Mouse (Mus musculus) stomach, embryonic 14.5 days (tissue): ENCODE results near the gene Sap18. TPM values are rescaled to one million over a fixed set of nuclear protein-coding genes. Genes with fewer than 3 reads are reported as not detected.
"Not testable (repeated sequence)": the region's sequence is repeated elsewhere in the genome, so short reads cannot be mapped to it uniquely, and the experiment has no call there.

Source experiments
- ATAC-seq: fragments of 200-750 bp; cut with Nextera tagmentation; 2 replicates; pipeline ENCODE4 v1.8.0; 2017; ENCODE audit warnings: low read depth, moderate TSS enrichment; ENCODE audit not compliant: insufficient number of reproducible peaks, insufficient read depth, low FRiP score
- H3K27ac ChIP-seq: fragments of 300-500 bp; sonication (generic); 2 replicates; pipeline ENCODE4 v1.5.1; 2014; ENCODE audit warnings: mild to moderate bottlenecking, low read length, moderate library complexity, mixed read lengths
- H3K27me3 ChIP-seq: fragments of 300-500 bp; sonication (generic); 2 replicates; pipeline ENCODE4 v1.6.1; 2014; ENCODE audit warnings: low read length, control low read depth, mixed read lengths; ENCODE audit not compliant: control insufficient read depth, insufficient read depth
- H3K36me3 ChIP-seq: fragments of 300-500 bp; sonication (generic); 2 replicates; pipeline ENCODE4 v1.6.1; 2014; ENCODE audit warnings: mild to moderate bottlenecking, control low read depth, low read length, moderate library complexity, mixed read lengths; ENCODE audit not compliant: control insufficient read depth, insufficient read depth
- H3K4me1 ChIP-seq: fragments of 300-500 bp; sonication (generic); 2 replicates; pipeline ENCODE4 v1.6.1; 2014; ENCODE audit warnings: low read length, control low read depth, mixed read lengths; ENCODE audit not compliant: control insufficient read depth, insufficient read depth
- H3K4me2 ChIP-seq: fragments of 300-500 bp; sonication (generic); replicated peaks from 2 replicates; pipeline ENCODE4 v1.6.1; 2014; ENCODE audit warnings: low read depth, low read length, control low read depth
- H3K4me3 ChIP-seq: fragments of 300-500 bp; sonication (generic); 2 replicates; pipeline ENCODE4 v1.5.1; 2014; ENCODE audit warnings: low read depth, low read length, control low read depth
- H3K9ac ChIP-seq: fragments of 300-500 bp; sonication (generic); replicated peaks from 2 replicates; pipeline ENCODE4 v1.6.1; 2014; ENCODE audit warnings: low read depth, mild to moderate bottlenecking, control low read depth, low read length, moderate library complexity, mixed read lengths
- H3K9me3 ChIP-seq: fragments of 300-500 bp; sonication (generic); 2 replicates; pipeline ENCODE4 v1.6.1; 2016; ENCODE audit warnings: low read depth, low read length, control low read depth; ENCODE audit not compliant: control insufficient read depth
- WGBS: fragments of 180-500 bp; shearing (Covaris S2); extraction: QIAGEN DNeasy Blood & Tissue Kit; methylation state at CpG from one replicate; pipeline ENCODE4 v1.1.7; 2014; 5-methylcytosine and 5-hydroxymethylcytosine counted together
- microRNA-seq: library from miRNA; unstranded; fragments of <30 nt; microRNA quantifications from one replicate; pipeline ENCODE4, GENCODE M21; 2016
- polyA plus RNA-seq: library from polyadenylated mRNA; unstranded; fragments of >200 nt; fragmentation: Nextera tagmentation; extraction: Ambion mirVana; gene quantifications from 2 replicates; pipeline ENCODE4 v1.2.1, GENCODE M21; 2014

Sap18 gene
- polyA plus RNA-seq, 1 experiment from 2014 or later: 59.4 TPM

GRCm38 (mm10) chr14:57835157-57835556, 37.2 kb downstream of the Sap18 start:
- H3K4me2 ChIP-seq: no peak overlapping the region
- no peaks in the 10 kb centered on the region for H3K9me3 ChIP-seq
- no peak overlapping the region for H3K27ac ChIP-seq
- 85% methylated on average over 10 of the region's 10 CpGs for WGBS
- H3K36me3 ChIP-seq: peaks cover 36% of the 10 kb centered on the region
- ATAC-seq: no peak
- H3K27me3 ChIP-seq: no peaks in the 10 kb centered on the region
- no peaks in the 10 kb centered on the region for H3K4me1 ChIP-seq
- no peak overlapping the region for H3K9ac ChIP-seq
- no peak overlapping the region for H3K4me3 ChIP-seq

- Histone ChIP-seq H3K27me3 (no peaks in the 10 kb centered on the region), H3K9me3 (no peaks in the 10 kb centered on the region), H3K4me2 (no peak overlapping the region), H3K36me3 (peaks cover 16% of the 10 kb centered on the region), H3K4me3 (no peak overlapping the region), H3K4me1 (no peaks in the 10 kb centered on the region), H3K9ac (no peak overlapping the region), H3K27ac (no peak overlapping the region)
- no peak for ATAC-seq
- 89% methylated on average over 3 of the region's 3 CpGs for WGBS
Measured at GRCm38 (mm10) chr14:57844535-57844934, 46.6 kb downstream of the Sap18 start.

- H3K4me1 ChIP-seq, H3K9ac ChIP-seq, ATAC-seq, H3K9me3 ChIP-seq, H3K27me3 ChIP-seq, H3K36me3 ChIP-seq, H3K27ac ChIP-seq, H3K4me3 ChIP-seq, H3K4me2 ChIP-seq: not testable (repeated sequence)
- WGBS: 83% methylated on average over 5 of the region's 5 CpGs
Measured at GRCm38 (mm10) chr14:57848061-57848460, 50.1 kb downstream of the Sap18 start.

GRCm38 (mm10) chr14:57848646-57849045, 50.7 kb downstream of the Sap18 start:
- no peak overlapping the region for H3K27ac ChIP-seq
- WGBS: 88% methylated on average over 2 of the region's 2 CpGs
- ATAC-seq: no peak
- no peak overlapping the region for H3K4me2 ChIP-seq
- no peaks in the 10 kb centered on the region for H3K9me3 ChIP-seq
- peaks cover 9% of the 10 kb centered on the region for H3K36me3 ChIP-seq
- no peaks in the 10 kb centered on the region for H3K4me1 ChIP-seq
- no peaks in the 10 kb centered on the region for H3K27me3 ChIP-seq
- H3K4me3 ChIP-seq: no peak overlapping the region
- no peak overlapping the region for H3K9ac ChIP-seq

GRCm38 (mm10) chr14:57850330-57850729, 52.4 kb downstream of the Sap18 start:
- H3K36me3 ChIP-seq: peaks cover 11% of the 10 kb centered on the region
- H3K4me2 ChIP-seq: no peak overlapping the region
- H3K4me1 ChIP-seq: no peaks in the 10 kb centered on the region
- no peaks in the 10 kb centered on the region for H3K27me3 ChIP-seq
- no peak overlapping the region for H3K27ac ChIP-seq
- no peak for ATAC-seq
- no peak overlapping the region for H3K9ac ChIP-seq
- no peaks in the 10 kb centered on the region for H3K9me3 ChIP-seq
- H3K4me3 ChIP-seq: no peak overlapping the region
- WGBS: 87% methylated on average over 3 of the region's 3 CpGs

- H3K4me3 ChIP-seq: no peak overlapping the region
- 89% methylated on average over 2 of the region's 2 CpGs for WGBS
- H3K27ac ChIP-seq: no peak overlapping the region
- ATAC-seq: no peak
- no peaks in the 10 kb centered on the region for H3K4me1 ChIP-seq
- H3K27me3 ChIP-seq: no peaks in the 10 kb centered on the region
- H3K4me2 ChIP-seq: no peak overlapping the region
- H3K9me3 ChIP-seq: no peaks in the 10 kb centered on the region
- H3K36me3 ChIP-seq: peaks cover 15% of the 10 kb centered on the region
- H3K9ac ChIP-seq: no peak overlapping the region
Measured at GRCm38 (mm10) chr14:57852961-57853360, 55.0 kb downstream of the Sap18 start.

- H3K36me3 ChIP-seq, H3K9me3 ChIP-seq, H3K4me2 ChIP-seq, H3K27me3 ChIP-seq, H3K4me3 ChIP-seq, ATAC-seq, H3K4me1 ChIP-seq, H3K9ac ChIP-seq, H3K27ac ChIP-seq: not testable (repeated sequence)
Measured at GRCm38 (mm10) chr14:57856037-57856436, 58.1 kb downstream of the Sap18 start.

Small RNA genes within 50 kb of the gene (microRNA-seq; reads per million reads assigned to microRNA genes)
- gene Mir3077: not detected

Other genes starting within 250 kb of the Sap18 start
- gene Eef1akmt1, start 226.6 kb upstream of the Sap18 start, polyA plus RNA-seq: 92.2 and 103 TPM in 2 replicates
- gene Xpo4, start 132.8 kb upstream of the Sap18 start, polyA plus RNA-seq: 36.1 and 36.2 TPM in 2 replicates
- gene Gm49361, start 52.1 kb upstream of the Sap18 start, polyA plus RNA-seq: not detected in 2 replicates
- gene Lats2, start 39.8 kb upstream of the Sap18 start, polyA plus RNA-seq: 20.8 and 21.5 TPM in 2 replicates
- 31.0 and 37.7 TPM in 2 replicates for gene Ska3, start 28.0 kb downstream of the Sap18 start, polyA plus RNA-seq
- 153 and 167 TPM in 2 replicates for gene Mrpl57, start 28.1 kb downstream of the Sap18 start, polyA plus RNA-seq
- gene Zdhhc20, start 92.1 kb downstream of the Sap18 start, polyA plus RNA-seq: 75.8 and 82.2 TPM in 2 replicates
- gene Micu2, start 201.1 kb downstream of the Sap18 start, polyA plus RNA-seq: 54.9 and 59.3 TPM in 2 replicates